Mouse (Mus musculus): Measurements from ENCODE around the gene Vars.
"Not testable (repeated sequence)": the region's sequence is repeated elsewhere in the genome, so short reads cannot be mapped to it uniquely, and the experiment has no call there.

The Vars gene

DNA sequence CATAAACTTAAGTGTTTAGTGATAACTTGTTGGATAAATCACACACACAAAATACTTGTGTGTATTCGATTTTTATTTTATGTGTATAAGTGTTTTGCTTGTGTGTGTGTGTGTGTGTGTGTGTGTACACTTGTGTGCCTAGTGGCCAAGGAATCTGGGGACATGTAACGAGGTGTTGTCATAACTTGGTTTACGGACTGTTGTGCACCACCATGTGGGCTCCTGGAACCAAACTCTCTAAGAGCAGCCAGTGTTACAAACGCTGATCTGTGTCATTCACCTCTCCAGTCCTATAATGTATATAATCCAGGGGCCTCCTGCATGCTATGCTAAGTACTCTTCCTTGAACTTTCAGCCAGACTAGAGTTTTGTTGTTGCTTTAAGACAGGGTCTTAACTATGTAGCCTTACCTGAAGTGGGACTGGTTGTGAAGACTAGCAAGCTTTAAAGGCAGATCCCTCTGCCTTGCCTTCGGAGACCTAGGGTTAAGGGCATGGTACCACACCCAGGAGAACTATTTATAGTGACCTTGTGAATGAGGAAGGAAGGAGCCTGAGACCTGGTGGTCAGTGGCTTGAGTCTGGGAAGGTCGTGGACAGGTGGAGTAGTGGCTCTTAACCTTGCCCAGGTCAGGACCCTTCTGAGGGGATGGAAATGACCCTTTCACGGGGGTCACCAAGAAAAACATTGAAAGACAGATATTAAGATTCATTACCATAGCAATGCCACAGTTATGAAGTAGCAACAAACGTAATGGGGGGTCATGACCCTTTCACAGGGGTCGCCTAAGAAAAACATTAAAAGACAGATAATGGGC is 2.4 kb downstream of the Vars start:
- no peak for DNase-seq (ENCODE audit: low spot score)

DNA sequence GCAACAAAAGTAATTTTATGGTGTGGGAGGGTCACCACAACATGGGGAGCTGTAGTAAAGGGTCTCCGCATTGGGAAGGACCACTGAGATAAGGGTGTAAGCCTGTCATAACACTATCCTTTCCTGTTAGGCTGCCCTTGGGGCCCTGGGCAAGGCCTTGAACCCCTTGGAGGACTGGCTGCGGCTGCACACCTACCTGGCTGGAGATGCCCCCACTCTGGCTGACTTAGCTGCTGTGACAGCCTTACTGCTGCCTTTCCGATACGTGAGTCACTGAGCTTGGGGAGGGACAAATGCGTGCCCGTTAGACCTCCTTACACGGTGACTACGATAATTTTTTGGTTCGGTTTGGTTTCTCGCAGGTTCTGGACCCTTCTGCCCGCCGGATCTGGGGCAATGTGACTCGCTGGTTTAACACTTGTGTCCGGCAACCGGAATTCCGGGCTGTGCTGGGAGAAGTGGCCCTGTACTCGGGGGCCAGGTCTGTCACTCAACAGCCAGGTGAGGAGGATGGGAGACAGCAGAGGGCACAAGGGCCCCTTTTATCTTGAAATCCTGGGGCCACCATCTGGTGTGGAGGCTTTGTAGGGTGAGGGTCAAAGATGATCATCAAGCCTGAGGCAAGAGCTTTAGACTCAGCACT is 3.4 kb downstream of the Vars start:
- no peak for DNase-seq (ENCODE audit: low spot score)

DNA sequence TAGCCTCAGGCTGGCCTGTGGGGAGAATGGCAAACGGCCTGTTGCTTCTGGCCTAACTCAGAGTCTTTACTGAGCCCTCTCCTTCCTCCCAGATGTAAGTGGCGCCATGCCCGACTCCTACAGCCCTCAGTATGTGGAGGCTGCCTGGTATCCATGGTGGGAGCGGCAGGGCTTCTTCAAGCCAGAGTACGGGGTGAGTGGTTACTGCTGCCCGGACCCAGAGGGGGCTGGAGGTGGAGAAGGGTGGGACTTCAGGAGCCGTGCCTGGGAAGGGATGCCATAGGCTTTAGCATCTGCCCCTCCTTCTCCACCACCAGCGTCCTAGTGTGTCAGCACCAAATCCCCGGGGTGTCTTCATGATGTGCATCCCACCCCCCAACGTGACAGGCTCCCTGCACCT is 4.4 kb downstream of the Vars start:
- DNase-seq (ENCODE audit: low spot score) = no peak

DNA sequence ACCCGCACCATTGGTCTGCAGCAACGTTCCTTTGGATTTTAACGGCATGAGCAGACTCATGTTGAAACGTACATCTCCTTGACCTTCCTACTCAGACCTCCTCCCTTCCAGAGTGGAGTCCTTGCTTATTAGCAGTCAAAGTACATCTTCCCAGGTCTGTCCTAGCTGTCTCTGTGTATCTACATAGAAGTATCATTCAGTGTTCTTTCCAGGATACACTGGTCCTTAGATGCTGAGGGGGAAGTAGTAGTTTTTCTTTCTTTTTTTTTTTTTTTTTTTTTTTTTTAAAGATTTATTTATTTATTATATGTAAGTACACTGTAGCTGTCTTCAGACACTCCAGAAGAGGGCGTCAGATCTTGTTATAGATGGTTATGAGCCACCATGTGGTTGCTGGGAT is 5.1 kb downstream of the Vars start:
- DNase-seq (ENCODE audit: low spot score) = not testable (repeated sequence)

DNA sequence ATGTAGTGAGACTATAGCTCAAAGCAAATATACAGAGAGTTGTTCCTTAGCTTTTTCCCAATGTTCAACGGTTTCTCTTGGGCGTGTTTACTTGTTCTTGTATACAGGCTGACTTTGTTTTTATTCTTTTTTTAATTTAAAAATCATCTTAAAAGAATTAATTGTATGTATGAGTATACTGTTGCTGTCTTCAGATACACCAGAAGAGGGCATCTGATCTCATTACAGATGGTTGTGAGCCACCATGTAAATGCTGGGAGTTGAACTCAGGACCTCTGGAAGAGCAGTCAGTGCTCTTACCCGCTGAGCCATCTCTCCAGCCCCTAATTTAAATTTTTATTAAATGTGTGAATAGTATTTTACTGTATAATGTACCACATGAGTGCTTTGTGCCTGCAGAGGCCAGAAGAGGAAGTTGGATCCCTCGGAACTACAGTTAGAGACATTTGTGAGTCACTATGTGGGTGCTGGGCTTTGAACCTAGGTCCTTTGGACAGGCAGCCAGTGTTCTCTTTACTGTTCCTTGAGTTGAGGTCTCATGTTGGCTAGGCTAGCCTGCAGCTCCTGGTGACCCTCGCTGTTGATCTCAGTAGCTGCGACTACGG is 6.7 kb downstream of the Vars start:
- DNase-seq (ENCODE audit: low spot score) = no peak

DNA sequence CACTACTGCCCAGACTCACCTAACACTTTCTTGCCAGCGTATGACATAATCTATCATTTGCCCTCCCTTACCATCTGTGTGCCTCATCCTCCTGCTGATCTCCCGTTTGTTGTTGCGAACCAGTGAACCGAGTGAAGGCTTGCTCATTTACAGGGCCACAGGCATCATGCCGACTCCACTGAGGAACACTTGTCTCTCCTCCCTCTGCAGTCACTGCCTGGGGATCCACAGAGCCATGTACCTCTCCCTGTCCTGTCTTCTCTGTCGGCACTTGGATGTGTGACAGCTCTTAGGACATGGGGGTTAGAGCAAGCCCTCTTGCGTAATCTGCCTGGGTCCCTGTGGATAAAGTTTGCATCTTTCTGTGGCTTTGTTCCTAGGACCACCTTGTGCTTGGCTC is 8.8 kb downstream of the Vars start:
- no peak for DNase-seq (ENCODE audit: low spot score)

DNA sequence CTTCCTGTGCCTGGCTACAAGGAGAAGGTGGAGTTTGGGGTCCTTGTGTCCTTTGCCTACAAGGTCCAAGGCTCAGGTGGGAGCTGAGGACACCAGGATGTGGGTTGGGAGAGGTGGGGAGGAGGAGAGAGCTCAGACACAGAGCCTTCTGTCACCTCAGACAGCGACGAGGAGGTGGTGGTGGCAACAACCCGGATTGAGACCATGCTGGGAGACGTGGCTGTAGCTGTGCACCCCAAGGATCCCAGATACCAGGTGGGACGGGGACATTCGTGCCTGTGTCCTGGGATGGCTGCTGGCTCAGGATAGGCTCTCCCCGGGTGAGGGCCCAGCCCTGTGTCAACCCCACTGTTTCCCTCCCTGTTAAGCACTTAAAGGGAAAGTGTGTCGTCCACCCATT is 10.7 kb downstream of the Vars start:
- no peak for DNase-seq (ENCODE audit: low spot score)

DNA sequence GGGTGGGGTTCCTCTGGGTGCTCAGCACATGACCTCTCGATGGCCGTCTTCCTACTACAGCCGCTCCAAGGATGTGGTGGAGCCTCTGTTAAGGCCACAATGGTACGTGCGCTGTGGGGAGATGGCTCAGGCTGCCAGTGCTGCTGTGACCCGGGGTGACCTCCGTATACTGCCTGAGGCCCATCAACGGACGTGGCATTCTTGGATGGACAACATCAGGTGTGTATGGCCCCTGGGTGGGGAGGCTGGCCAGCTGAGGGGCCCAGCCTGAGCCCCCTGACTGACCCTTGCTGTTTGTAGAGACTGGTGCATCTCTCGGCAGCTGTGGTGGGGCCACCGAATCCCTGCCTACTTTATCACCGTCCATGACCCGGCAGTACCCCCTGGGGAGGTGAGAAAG is 11.6 kb downstream of the Vars start:
- DNase-seq (ENCODE audit: low spot score) = no peak

DNA sequence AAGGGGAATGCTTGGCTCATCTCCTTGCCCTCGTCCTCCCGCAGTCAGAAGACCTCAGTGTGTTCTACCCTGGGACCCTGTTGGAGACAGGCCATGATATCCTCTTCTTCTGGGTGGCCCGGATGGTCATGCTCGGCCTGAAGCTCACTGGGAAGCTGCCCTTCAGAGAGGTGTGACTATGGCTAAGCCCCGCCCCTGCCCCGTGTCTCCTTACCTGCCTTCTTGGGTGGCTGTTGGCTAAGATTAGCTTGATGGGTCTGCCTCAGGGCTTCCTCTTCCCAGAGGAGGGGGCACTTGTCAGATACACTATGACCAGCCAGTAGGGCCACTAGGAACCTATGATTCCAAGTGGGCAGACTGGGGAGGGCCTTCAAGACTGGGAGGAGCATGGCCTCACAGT is 12.4 kb downstream of the Vars start:
- DNase-seq (ENCODE audit: low spot score) = no peak

DNA sequence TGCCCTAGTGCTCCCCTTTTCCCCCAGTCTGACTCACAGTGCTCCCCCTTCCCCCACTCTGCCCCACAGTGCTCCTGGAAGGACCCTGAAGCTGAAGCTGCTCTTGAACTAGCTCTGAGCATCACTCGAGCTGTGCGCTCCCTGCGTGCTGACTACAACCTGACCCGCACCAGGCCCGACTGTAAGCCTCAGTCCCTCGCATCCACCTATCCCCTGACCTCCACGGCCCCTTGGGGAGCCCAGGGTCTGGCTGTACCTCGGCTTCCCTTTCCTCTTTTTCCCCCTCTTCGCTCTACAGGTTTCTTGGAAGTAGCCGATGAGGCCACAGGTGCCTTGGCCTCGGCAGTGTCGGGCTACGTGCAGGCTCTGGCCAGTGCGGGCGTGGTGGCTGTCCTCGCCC is 14.5 kb downstream of the Vars start:
- DNase-seq (ENCODE audit: low spot score) = no peak

DNA sequence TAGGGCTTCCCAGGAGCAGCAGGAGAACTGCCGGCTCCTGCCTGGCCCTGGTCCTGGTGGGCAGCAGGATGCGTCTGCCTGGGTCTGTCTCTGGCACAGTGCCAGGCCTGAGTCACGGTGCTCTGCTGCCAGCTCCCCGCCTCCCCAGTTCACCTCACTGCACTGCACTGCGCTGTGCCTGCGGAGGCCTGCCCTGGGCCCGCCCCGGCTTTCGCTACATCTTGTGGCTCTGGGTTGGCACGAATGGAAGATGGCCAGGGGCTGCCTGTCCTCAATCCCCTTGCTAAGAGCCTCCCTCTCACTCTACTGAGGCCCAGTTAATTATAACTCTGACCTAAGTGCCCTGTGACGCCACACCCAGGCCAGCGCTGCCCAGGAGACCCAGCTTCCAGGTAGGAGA is 15.6 kb downstream of the Vars start, which contains the start of gene Vwa7:
Vwa7 (plus strand) TSS at position 204 of the 400 bp plus-strand sequence.
- no peak for DNase-seq (ENCODE audit: low spot score)

DNA sequence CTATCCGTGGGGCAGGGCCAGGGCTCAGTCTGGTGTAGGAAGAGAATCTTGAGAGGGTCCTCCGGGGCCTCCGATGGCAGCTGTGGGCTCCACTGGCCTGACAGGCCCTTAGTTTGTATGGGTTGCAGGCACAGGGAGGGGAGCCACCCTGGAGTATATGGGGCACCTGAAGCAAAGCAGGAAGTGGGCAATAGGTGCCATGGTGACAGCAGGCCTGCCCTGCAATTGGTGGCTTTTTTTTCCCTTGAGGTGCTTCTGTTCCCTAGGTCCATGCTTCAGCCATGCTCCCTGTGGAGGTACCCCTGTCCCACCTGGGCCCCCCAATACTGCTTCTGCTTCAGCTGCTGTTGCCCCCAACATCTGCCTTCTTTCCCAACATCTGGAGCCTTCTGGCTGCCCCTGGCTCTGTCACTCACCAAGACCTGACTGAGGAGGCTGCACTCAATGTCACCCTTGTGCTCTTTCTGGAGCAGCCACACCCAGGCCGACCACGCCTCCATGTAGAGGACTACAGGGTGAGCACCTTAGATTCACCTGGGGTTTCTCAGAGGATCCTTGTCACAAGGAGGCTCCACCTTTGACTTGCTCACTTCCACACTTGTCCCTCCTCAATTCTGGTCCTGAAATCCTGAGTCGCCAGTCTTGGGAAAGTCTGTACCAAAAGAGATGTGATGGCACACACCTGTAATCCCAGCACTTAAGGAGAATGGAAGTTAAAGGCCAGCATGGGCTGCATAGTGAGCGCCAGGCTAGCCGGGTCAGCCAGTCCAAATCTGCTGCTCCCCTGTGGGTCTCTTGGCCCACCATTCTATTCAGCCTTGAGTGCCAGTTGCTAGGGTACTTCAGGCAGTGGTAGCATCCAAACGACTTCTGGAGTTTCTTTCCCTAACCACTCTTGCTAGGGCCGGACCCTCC is 16.3 kb downstream of the Vars start:
- no peak for DNase-seq (ENCODE audit: low spot score)

DNA sequence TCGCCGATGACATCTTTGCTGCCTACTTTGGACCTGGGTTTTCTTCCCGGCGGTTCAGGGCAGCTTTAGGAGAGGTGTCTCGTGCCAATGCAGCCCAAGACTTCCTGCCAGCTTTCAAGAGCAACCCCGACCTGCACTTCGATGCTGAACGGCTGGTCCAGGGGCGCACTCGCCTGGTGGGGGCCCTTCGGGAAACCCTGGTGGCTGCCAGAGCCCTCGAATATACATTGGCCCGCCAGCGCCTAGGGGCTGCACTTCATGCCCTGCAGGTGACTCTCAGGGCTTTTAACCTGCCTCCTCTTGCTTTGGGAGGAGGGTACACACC is 16.9 kb downstream of the Vars start:
- DNase-seq (ENCODE audit: low spot score) = no peak

DNA sequence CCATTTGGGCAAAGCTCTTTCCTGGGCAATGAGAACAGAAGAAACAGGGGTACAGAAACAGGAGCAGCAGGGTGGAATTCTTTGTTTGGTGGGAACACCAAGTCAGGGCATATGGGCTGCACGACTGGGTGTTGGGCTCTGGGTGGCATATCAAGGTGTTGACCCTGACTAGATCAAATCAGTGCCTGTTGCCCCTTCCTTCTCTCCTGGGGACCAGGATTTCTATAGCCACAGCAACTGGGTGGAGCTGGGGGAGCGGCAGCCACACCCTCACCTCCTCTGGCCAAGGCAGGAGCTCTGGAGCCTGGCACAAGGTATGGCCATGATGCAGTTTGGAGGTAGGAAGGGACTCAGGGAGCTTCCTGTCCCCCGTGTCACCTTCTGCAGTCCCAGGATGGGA is 17.4 kb downstream of the Vars start:
- DNase-seq (ENCODE audit: low spot score) = no peak

DNA sequence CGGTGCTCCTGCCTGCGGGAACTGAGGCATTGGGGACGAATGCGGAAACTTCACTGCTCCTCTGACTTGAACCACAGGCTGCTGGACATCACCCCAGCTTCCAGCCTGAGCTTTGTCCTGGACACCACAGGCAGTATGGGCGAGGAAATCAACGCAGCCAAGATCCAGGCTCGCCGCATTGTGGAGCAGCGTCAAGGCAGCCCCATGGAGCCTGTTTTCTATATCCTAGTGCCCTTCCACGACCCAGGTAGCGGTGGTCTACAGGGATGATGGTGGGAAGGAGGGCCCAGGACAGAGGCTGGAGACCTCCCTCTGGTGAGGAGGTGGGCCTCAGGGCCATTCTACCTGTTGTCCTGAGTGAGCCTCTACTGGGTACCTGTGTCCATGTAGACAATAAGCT is 19.1 kb downstream of the Vars start:
- DNase-seq (ENCODE audit: low spot score) = no peak

DNA sequence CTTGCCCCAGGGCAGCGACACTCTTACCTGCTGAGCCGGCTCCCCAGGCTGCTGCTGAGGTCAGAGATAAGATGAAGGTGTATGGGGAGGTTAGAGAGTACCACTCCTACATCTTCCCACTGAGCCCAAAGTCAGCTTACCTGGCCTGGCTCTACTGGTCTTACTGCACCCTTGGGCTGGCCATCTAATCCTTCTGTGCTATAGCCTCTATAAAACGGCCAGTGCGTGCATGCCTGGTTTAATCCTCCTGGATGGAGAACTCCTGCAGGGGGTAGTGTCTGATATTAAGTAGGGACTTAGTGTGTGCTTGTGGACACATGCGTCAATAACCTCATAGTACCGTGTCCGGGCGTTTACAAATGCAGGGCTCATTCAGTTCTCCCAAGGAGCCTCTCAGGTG is 19.8 kb downstream of the Vars start:
- DNase-seq (ENCODE audit: low spot score) = no peak

DNA sequence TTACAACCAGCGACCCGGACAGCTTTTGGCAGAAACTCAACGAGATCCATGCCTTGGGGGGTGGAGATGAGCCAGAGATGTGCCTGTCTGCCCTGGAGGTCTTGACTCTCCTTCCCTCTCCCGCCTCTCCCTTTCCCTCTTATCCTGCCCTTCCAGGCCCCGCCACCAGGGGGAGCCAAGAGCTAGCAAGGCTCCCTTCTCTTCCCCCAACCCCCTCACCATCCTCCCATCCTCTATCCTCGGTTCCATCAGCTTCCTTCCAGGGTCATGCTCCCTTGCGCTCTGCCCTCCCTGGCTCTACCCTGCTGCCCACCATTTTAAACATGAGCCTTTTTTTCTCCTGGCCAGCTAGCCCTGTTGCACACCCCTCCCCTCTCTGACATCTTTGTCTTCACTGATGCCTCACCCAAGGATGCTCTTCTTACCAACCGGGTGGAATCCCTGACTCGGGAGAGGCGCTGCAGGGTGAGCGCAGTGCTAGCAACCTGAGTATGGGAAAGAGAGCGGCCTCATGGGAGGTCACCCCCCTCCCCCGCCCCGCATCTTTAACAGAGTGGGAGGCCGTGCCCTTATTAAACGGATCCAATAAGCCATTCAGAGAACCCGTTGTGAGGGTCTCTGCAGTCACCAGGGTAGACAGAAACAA is 20.5 kb downstream of the Vars start:
- DNase-seq (ENCODE audit: low spot score) = peak; percentile 79

DNA sequence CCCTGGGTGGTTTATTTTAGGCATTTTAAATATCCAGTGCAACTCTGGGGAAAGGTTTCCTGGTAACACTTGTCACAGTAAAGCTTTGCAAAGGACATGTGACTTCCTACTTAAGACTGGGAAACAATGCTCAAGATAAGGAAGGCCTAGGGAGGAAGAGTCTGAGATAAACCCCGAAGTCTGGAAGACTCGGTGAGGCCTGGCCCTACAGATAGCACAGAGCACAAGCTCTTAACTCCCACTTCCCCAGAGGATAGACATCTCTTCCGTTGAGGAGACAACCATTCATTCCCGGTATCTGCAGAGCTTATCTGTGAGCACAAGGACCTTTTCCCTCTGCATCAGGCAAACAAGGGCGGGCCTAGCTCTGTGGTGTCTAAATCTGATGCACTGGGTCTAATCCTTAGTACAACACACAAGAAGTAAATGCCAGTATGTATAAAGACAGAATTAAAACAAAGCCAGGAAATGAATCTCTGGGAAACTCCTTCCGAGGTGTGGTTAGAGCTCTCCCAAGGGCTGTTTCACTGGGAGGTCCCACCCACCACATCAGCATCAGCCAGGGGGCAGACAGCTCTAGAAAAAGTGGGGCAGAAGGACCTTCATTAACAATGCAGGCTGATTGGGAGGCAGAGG is 21.2 kb downstream of the Vars start:
- DNase-seq (ENCODE audit: low spot score) = no peak

DNA sequence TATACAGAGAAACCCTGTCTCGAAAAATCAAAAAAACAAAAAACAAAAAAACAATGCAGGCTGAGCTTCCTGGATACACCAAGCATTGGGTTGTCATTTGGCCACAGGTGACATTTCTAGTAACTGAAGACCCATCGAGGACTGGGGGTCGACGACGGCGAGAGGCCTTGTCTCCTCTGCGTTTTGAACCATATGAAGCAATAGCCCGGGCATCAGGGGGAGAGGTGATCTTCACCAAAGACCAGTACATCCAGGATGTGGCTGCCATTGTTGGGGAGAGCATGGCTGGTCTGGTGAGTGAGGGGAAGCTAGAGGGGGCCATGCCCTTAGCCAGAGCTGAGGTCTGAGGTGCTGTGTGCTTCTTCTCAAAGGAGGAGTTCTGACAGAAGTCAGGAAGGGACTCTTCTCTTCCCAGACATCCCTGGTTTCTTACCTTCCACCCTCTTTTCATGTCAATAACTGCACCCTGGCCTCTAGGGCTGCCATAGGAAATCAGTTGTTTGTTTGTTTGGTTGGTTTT is 21.8 kb downstream of the Vars start:
- DNase-seq (ENCODE audit: low spot score) = no peak

DNA sequence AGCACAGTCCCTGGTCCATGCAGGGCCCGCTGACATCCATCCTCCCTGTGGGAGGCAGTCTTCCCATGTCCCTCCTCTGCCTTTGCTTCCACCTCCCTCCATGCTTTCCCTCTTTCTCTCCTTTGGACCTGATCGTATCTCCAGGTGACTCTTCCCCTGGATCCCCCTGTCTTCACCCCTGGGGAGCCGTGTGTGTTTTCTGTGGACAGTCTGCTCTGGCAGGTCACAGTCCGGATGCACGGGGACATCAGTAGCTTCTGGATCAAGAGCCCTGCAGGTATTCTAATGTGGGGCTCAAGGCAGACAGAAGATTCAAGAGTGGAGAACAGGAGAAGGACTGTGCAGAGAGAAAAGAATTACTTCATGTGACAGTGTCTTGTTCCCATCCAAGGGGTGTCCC is 22.4 kb downstream of the Vars start:
- no peak for DNase-seq (ENCODE audit: low spot score)

DNA sequence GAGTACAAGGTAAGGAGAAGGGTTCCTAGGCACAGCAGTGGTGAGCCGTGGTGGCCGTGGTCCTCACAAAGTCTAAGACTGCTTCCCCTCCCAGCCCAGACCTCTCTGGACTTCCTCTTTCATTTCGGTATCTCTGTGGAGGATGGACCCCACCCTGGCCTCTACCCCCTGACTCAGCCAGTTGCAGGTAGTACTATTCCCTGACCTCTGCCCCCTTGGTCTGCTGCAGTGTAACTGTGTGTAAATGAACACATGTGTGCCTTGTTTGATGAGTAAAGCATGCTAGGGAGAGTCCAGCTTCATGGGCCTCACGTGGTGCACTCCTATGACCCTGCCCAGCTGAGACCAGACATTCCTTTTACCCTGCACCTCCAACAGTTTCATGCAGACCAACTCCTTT is 23.0 kb downstream of the Vars start:
- no peak for DNase-seq (ENCODE audit: low spot score)

All from spleen, adult 12 weeks (tissue).